Mouse (Mus musculus) megakaryocyte, embryonic 14.5 days (primary cell): Measurements from ENCODE around the gene Cyfip1.

Experiments used
- FLI1 ChIP-seq: IDR thresholded peaks from 2 replicates; pipeline ENCODE4 v1.6.1; 2012; ENCODE audit warnings: low read length, inconsistent platforms, mixed read lengths
- GATA1 ChIP-seq: IDR thresholded peaks from 3 replicates; pipeline ENCODE4 v1.6.1; 2012; ENCODE audit warnings: mixed read lengths, low read length, inconsistent platforms, borderline replicate concordance

DNA sequence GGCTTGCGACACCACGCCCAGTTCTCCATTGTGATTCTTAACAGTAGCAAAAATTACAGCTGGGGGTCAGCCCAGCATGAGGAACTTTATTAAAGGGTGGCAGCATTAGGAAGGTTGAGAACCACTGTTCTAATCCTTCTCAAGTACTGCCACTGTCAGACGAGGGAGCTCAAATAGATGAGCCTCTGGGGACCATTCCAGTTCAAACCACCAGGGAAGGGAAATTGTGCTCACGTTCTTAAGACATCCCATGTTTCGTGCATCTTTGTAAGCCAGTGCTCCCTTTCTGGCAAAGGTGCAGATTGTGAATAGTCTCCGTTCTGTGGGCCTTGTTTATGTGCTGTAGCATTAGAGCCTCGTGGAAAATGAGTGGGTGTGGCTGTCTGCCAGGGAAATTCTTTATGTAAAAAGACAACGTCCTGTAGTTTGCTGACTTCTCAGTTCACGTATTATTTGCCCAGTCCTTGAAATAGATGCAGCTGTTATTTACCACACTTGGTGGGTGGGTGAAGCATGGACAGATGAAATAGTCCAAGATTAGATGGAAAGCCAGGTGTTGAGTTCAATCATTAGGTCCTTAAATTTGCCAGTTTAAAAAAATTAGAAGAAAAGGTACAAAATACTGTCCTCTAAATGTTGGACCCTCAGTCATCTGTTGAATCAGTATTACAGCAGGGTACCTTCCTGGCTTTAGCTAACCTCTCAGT lies 5.2 kb downstream of the Cyfip1 start:
- no peak for TF ChIP-seq GATA1
- no peak for TF ChIP-seq FLI1
